Mouse (Mus musculus) leukemia stem cell, adult 10-12 weeks (primary cell): Measurements from ENCODE around the gene Lxn. TPM values are rescaled to one million over a fixed set of nuclear protein-coding genes. Genes with fewer than 3 reads are reported as not detected.

Experiments used
- polyA plus RNA-seq: library from polyadenylated mRNA; stranded (reverse); fragments of >175 nt; gene quantifications from 2 replicates; pipeline ENCODE4 v1.2.3, GENCODE M21; 2012; ENCODE audit warnings: low replicate concordance

The Lxn gene
- polyA plus RNA-seq, result 2.6 and 3.2 TPM in 2 replicates

GRCm38 (mm10) chr3:67463450-67464372, at the start of gene Lxn:
TSS of gene Lxn (minus strand) at chr3:67463926.

GRCm38 (mm10) chr3:67429999-67430380, 33.7 kb downstream of the Lxn start, which contains the start of gene Gfm1:
TSS of gene Gfm1 (plus strand) at chr3:67430096.

Other genes with a start within 250 kb of the Lxn start
- gene Mlf1, start 89.8 kb downstream of the Lxn start, polyA plus RNA-seq, result not detected in 2 replicates
- gene Gm17402, start 88.8 kb downstream of the Lxn start, polyA plus RNA-seq, result not detected in 2 replicates
- 7.1 and 13.7 TPM in 2 replicates for gene Gfm1, start 33.8 kb downstream of the Lxn start, polyA plus RNA-seq
- gene Rarres1, start 51.6 kb upstream of the Lxn start, polyA plus RNA-seq, result not detected in 2 replicates
- 19.4 and 20.0 TPM in 2 replicates for gene Mfsd1, start 118.8 kb upstream of the Lxn start, polyA plus RNA-seq